Mouse (Mus musculus) brain, embryonic 18.5 days (tissue): Measurements from ENCODE around the gene Cuta.
"Not testable (repeated sequence)": the region's sequence is repeated elsewhere in the genome, so short reads cannot be mapped to it uniquely, and the experiment has no call there.

Experiments
- DNase-seq: peaks from one replicate; pipeline ENCODE4 v3.0.0-alpha.2; 2012; ENCODE audit warnings: low read depth, low spot score

Gene Cuta

GRCm38 (mm10) chr17:26936921-26937695 is 2.3 kb downstream of the Cuta start:
- DNase-seq, result no peak

GRCm38 (mm10) chr17:26936453-26936852 is 2.9 kb downstream of the Cuta start:
- no peak for DNase-seq

- DNase-seq, result no peak
Observed at GRCm38 (mm10) chr17:26935027-26935426, 4.3 kb downstream of the Cuta start.

GRCm38 (mm10) chr17:26933885-26934827 is 5.2 kb downstream of the Cuta start:
- no peak for DNase-seq

- no peak for DNase-seq
Observed at GRCm38 (mm10) chr17:26933419-26933818, 6.0 kb downstream of the Cuta start.

- DNase-seq, result peak; percentile 74
Observed at GRCm38 (mm10) chr17:26932839-26933398, 6.5 kb downstream of the Cuta start, which contains the start of gene Phf1. Gene Phf1, plus strand, starts transcription at chr17:26933052.

- not testable (repeated sequence) for DNase-seq
Observed at GRCm38 (mm10) chr17:26931795-26932194, 7.6 kb downstream of the Cuta start.

- DNase-seq, result not testable (repeated sequence)
Observed at GRCm38 (mm10) chr17:26925414-26925813, 14.0 kb downstream of the Cuta start.

GRCm38 (mm10) chr17:26922368-26922767 is 17.0 kb downstream of the Cuta start:
- not testable (repeated sequence) for DNase-seq

GRCm38 (mm10) chr17:26919516-26919915 is 19.9 kb downstream of the Cuta start:
- not testable (repeated sequence) for DNase-seq

GRCm38 (mm10) chr17:26918343-26918742 is 21.0 kb downstream of the Cuta start:
- no peak for DNase-seq

- DNase-seq, result not testable (repeated sequence)
Observed at GRCm38 (mm10) chr17:26917560-26917959, 21.8 kb downstream of the Cuta start.

GRCm38 (mm10) chr17:26916711-26917482 is 22.5 kb downstream of the Cuta start, which contains the start of gene Kifc5b:
Gene Kifc5b, plus strand, starts transcription at chr17:26917091.
- DNase-seq, result peak; percentile 99

- DNase-seq, result no peak
Observed at GRCm38 (mm10) chr17:26915248-26915647, 24.1 kb downstream of the Cuta start.

- not testable (repeated sequence) for DNase-seq
Observed at GRCm38 (mm10) chr17:26907506-26907905, 31.9 kb downstream of the Cuta start.

- no peak for DNase-seq
Observed at GRCm38 (mm10) chr17:26904320-26904719, 35.0 kb downstream of the Cuta start.

GRCm38 (mm10) chr17:26900916-26901315 is 38.5 kb downstream of the Cuta start:
- no peak for DNase-seq

GRCm38 (mm10) chr17:26895578-26895977 is 43.8 kb downstream of the Cuta start:
- DNase-seq, result no peak

GRCm38 (mm10) chr17:26894342-26894741 is 45.0 kb downstream of the Cuta start:
- no peak for DNase-seq

GRCm38 (mm10) chr17:26893492-26893891 is 45.9 kb downstream of the Cuta start:
- DNase-seq, result no peak
